Mouse (Mus musculus): ENCODE measurements around the gene Mrpl43. TPM values are rescaled to one million over a fixed set of nuclear protein-coding genes. Genes with fewer than 3 reads are reported as not detected.
A peak's percentile ranks its signal among the peaks of the same experiment; 100 is the strongest.
"Not testable (repeated sequence)": the region's sequence is repeated elsewhere in the genome, so short reads cannot be mapped to it uniquely, and the experiment has no call there.

The Mrpl43 gene
- 10 to 100 TPM; 49.1 to 51.6 TPM for total RNA-seq (2021)

DNA sequence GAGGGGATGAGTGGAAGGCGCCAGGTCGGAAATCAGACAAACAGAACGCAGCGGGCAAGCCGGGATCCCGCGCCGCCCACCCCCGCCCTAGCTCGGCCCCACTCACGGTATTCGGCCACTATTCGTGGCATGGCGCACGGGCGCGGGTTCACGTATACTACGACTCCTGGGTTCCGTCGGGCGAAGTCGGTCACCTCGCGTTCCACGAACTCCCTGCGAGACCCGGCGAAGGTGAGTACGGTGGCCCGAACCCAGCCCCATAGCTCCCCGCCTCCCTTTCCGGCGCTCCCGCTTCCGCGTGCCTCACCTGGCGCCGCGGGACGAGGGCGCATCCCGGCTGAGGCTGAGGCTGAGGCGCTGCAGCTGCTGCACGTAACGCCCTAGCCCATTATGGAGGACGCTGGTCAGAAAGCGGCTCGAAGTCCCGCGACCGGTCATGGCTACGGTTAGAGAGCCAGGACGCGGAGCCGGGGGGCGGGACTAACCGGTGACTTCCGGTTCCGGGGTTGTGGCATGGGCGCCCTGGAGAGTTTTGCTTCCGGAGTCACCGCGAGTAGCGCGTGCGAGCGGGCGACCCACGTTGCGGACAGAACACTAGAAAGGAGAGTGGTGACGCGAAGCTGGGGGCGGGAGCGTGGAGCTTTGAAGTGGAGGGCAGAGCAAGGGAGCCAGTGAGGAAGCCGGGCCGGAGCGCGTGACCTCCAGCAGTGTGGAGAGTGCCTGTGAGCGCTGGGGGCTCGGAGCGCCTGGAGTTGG, at the start of gene Mrpl43:
Mrpl43 (minus strand) TSS at position 486 of the 756 bp plus-strand sequence.
- DNase-seq = peak; percentile 97 to 99
- intact Hi-C loops (cut with DNase I) = loop anchor here (5.0 kb wide), 1 partner anchor 36 kb away; no protein-coding TSS in a partner anchor

DNA sequence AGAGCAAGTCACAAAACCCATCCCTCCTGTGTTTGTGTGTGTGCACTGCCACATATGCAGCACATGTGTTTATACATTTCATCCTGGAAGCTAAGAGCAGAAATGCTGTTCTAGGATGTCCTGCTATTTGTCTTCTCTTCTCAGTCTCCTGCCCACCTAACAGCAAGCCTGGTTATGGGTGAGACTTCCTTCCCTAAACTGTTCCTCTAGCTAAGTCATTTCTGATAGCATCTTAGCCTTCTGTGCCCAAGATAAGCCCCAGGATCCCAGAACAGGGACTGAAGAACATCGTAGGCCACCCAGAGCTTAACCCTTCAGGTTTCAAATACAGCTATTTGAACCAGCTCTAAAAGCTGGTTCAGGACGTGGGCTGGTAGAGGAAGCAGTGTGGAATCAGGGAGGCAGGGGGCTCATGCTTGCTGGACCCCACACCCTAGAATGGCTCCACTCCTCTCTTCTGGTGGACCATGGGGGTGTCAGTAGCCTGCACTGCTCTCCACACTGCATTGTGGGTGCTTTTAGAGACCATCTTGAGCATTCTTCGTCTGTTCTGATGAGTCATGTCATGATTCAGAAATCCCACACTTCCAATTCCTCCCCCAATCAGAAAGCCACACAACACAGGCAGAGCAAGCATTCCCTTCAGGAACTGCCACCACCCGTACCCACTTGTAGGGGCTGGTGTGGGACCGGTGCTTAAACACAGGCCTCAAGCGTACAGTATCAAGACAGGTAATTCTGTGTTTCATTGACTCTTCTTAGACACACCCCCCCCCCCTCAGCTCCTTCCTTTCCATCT, 48.8 kb upstream of the Mrpl43 start:
- intact Hi-C loops (cut with DNase I) = no loop called here

DNA sequence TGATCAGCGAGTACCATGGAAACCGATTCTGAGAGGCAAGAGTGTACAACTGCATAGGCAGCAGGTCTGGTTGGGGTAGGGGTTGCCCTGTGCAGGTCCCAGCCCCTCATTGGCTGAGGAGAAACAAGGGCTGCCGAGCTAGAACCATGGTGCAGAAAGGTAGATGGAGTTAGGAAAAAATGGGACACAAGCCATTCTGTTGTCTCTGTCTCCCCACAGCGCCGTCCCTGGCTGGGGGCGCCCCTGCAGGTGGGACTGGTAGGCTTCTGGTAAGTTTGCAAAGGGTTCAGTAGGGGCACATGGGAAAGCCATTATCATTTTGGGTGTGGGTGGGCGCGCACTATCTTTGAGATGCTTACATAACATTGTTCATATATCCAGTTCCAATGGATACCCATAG, 47.2 kb upstream of the Mrpl43 start:
- DNase-seq = no peak
- intact Hi-C loops (cut with DNase I) = no loop called here

More for the DNA sequence above, 48.8 kb upstream of the Mrpl43 start:
- no peak for DNase-seq

DNA sequence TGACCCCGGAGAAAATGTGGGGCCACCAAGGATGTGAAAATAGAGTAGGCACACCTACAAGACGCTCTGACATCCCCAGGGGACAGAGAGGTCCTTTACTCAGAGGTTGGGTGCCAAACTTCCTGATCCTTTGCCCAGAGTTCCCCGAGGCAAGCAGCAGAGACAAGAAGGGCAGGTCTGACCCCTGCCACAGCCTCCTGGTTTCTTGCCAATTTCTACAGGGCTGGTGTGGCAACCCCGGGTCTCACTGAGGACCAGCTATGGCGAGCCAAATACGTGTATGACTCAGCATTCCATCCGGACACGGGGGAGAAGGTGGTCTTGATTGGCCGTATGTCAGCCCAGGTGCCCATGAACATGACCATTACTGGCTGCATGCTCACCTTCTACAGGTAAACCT, 43.3 kb upstream of the Mrpl43 start:
- intact Hi-C loops (cut with DNase I) = no loop called here

DNA sequence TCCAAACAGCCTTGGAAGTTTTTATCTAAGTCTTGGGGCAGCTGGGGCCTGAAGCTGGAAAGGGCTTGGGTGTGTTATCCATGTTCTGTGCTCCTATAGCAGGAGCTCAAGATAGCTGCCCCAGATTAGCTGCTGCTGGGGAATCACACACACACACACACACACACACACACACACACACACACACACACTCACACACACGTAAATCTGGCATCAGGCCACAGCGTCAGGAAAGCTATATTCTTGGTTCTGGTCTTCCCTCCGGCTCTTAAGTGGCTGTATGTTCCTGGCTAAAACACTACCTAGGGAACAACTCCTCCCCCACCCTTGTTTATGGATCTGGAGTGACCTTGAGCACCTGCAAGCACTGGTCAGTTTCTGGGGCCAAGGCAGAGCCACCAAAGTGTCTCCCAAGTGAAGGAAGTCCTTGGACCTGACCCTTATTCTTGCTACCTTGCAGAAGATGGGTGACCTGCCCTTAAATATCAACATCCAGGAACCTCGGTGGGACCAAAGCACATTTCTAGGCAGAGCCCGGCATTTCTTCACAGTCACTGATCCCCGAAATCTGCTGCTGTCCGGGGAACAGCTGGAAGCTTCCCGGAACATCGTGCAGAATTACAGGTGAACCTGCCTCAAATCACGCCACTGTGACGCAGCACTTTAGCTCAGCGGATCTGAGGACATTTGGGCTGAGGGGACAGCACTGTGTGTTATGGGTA, 42.6 kb upstream of the Mrpl43 start:
- no peak for DNase-seq
- intact Hi-C loops (cut with DNase I) = no loop called here

More for the DNA sequence above, 43.3 kb upstream of the Mrpl43 start:
- DNase-seq = no peak

DNA sequence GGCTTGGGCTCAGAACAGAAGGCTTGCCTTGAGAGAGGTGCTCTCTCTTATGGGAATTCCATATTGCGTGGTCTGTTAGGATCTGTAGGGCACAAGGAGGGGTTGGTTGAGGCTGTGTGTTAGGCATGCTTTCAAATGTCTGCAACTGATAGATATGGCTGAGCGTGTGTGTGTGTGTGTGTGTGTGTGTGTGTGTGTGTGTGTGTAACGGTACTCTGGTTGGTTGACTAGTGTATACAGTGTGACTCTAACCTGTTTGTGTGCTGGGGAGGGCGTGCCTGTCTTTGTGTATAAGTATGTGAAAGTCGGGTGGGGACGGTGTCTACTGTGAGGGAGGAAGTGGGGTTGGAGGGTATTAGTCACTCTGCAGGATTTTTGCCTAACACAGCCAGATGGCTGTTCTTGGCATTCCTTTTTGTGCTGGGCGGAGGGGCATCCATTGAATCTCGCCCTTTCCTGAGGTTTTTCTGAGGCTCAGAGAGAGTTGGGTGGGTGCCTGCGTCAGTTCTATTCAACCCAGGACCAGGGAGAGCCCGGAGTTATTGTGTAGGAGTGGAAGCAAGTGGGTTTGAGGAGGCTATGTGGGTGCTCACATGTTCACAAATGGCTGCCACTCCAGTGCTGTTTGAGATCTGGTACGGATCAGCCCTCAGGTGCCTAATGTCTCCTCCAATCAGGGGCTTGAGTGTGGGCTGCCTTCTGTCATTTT, 41.8 kb upstream of the Mrpl43 start:
- peak; percentile 65 to 71 for DNase-seq
- intact Hi-C loops (cut with DNase I) = no loop called here

DNA sequence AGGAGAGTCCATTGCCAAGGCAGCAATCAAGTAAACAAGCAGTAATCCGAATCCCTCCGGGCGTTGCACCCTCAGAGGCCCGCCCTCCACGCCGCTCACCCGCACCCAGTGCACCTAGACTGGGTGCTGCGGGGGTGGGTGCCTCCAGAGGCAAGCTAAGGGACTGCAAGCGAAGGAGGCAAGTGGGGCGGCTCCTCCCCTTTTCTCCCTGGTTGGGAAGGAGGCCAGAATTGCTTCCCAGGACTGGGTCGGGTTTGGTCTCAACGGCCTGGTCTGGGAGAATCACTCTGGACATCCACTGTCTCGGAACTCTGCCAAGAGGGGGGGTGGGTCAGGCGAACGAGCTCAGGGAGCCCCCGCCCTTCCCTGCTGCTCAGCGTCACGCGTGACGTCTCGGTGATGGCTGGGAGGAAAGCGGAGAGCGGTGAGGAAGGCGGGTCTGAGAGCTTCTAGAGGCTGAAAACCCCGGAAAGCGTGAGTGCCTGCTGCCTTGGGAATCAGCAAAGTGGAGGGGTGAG, 41.2 kb upstream of the Mrpl43 start, which contains the start of gene Sfxn3:
Sfxn3 (plus strand) TSS at position 87 of the 518 bp plus-strand sequence.
- intact Hi-C loops (cut with DNase I) = no loop called here
- DNase-seq = peak; percentile 96 to 98

DNA sequence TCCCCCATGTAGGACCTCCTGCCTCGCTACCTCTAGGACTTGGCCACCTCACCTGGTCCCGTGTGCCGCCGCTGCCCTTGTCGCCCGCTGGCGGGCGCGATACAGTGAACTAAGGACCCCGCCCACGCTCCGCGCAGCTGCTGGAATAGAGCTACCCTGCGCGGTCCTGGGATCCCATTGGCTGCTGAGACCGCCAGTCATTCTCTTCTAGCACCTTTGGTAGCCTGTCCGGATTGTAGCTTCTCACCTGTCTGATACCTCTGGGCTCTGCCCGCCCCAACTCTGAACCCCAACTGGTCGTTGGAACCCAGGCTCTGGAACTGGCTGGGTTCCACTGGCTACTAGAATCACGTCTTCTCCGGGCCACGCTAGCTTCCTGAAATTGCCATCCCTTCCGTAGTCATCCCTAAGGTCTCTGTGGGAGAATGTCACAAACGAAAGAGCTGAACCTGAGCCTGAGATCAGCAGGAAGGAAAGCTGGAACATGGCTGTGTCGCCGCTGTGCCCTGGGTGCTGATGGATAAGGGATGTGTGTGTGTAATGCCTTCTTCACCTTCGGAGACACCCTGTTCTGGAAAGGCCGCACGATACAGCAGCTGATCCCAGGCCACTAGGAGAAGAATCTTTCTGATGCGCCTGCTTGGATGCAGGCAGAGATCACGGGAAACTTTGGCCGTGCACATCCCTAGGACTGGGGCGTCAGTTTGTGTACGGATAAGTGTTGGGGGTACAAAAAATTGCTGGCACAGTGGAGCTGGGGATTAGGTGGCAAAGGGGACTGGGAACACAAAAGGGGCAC, 40.5 kb upstream of the Mrpl43 start:
- intact Hi-C loops (cut with DNase I) = no loop called here
- peak; percentile 81 to 83 for DNase-seq

DNA sequence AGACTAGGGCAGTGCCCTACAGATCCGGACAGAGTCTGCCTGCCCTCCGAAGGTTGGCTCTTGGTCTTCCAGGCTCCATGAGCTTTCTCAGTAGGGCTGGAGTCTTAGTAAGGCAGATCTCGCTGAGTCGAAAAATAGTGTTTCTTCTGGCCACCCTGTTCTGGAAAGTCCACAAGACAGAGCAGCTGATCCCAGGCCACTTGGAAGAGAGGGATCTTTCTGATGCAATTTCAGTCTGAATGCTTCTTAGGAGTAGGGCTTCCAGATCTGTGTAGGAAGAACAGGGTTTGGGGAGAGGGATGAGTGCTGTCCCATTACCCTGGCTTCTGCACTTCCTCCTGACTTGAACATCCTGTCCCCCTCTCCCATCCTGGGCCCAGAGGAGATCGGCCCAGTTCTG, 39.4 kb upstream of the Mrpl43 start, which contains the start of gene Pdzd7:
Pdzd7 (minus strand) TSS at position 67 of the 400 bp plus-strand sequence.
- DNase-seq = no peak
- intact Hi-C loops (cut with DNase I) = no loop called here

DNA sequence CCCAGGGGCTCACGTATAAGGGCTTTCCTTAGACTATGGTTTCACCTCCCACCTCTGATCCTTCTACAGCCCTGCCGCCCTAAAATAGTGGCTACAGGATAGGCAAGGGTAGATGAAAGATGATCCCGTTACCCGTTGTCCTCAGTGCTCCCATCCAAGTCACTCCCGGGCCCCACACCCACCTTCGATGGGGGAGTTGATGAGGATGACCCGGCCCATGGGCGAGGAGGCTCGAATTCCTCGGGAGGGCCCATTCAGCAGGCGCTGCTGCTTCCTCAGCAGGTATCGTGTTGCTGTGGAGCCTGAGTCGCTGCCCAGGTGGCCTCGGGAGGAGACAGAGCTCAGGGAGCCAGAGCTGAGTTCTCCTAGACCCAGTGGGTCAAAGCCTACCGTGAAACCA, 39.0 kb upstream of the Mrpl43 start:
- intact Hi-C loops (cut with DNase I) = no loop called here
- DNase-seq = no peak

DNA sequence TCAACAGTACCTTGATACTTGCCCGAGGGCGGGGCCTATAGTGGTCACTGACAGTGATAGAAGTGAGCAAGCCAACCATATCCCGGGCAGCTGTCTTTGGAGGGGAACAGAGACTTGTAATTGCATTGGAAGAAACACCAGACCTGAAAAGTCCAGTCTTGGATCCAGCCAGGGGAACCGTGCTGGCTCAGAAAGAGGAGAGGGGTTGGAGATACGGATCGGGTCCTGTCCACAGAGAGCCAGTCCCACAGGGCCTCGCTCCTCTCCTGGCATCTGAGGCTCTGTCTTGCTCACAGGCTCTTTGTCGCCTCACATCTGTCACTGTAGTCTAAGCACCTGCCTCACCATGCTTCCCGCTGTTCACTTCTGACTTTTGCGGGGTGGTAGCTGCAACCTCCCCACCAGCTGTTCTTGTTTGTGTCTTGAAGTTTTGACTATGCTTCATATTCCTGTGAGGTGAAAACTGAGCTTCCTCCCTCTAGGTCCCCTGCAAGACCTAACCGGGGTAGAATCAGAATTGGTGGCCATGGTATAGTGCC, 38.2 kb upstream of the Mrpl43 start:
- no peak for DNase-seq
- intact Hi-C loops (cut with DNase I) = loop anchor here (5.0 kb wide), 1 partner anchor 37 kb away; the partner anchor contains the start of genes Mrpl43 and Twnk

DNA sequence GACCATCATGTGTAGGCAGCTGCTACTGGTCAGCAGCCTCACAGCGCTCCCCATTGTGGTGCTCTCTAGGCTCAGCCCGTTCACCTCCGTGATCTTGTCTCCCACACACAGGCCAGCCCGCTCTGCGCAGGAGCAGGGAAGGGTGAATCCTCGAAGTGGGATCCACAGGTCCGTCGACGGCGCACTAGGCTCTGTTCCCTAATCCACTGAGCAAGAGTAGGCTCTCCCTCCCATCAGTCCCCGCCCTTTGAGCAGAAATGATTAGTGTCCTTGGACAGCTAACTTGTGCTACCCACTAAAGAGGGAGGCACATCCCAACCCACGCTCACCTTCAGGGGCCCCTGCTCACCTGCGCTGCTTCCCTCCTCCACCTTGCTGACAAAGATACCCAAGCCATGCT, 34.0 kb upstream of the Mrpl43 start:
- intact Hi-C loops (cut with DNase I) = loop anchor here (5.0 kb wide), 1 partner anchor 33 kb away; the partner anchor contains the start of genes Mrpl43 and Twnk
- DNase-seq = no peak

DNA sequence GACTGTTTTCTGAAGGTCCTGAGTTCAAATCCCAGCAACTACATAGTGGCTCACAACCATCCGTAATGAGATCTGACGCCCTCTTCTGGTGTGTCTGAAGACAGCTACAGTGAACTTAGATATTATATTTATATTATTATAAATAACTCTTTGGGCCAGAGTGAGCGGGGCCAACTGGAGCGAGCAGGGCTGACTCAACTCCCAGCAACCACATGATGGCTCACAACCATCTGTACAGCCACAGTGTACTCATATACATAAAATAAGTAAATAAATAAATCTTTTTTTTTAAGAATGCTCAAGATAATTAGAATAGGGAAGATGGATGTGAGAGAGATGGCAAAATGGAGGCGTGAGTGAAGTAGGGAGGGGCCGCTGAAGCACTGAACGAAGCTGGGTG, 32.0 kb upstream of the Mrpl43 start:
- DNase-seq; intact Hi-C loops (cut with DNase I): not testable (repeated sequence)

DNA sequence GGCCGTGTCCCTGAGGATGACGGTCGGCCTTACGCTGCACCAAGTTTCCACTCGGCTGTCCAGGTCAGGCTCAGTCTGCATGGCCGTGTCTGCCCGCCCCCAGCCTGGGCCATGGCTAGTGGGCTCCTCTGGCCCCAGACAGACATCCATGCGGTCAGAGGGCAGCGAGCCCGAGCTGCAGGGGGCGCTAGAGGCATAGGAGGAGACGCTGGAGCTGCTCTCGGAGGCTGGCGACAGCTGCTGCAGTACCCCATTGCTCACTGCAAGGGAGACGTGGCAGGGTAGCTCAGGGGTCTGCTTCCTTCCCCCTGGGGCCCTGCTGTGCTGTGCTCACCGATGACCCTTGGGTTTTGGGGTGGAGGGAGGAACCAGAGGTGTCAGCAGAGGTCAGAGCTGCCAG, 30.6 kb upstream of the Mrpl43 start:
- peak in 1 of 2 experiments; percentile 61 for DNase-seq
- intact Hi-C loops (cut with DNase I) = no loop called here

DNA sequence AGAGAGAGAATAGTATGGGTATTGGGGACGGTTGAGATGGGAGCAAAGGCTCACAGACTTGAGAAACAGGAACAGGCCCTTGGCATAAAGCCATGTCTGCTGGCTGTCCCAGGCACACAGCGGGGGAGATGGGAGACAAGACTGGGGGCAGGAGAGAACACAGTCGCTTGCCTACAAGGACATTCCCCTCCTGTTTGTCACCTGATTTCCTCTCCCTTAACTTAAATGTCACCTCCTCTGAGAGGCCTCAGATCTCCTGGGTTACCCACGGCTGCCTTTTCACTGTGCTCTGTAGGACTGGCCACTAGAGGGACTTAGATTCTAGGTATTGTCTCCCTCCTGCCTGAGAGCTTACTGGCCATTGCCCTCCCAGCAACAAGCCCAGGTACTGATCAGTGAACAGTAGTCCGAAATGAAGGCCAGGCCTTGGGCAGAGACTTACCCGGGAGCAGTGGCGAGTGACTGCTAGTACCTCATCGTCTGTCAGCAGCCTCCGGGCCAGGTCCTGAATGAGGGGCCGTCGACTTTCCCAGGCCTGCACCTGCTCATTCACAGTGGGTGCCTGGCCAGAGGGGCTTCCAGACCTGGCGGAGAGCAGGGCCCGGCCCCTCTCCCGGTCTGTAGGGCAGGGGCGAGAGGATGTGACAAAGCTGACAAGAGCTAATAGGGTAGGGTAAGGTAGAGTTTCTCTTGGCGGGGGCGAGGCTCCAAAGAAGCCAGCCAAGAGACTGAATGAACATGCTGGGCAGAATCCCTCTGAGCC, 26.5 kb upstream of the Mrpl43 start:
- intact Hi-C loops (cut with DNase I) = no loop called here
- peak; percentile 50 to 53 for DNase-seq

DNA sequence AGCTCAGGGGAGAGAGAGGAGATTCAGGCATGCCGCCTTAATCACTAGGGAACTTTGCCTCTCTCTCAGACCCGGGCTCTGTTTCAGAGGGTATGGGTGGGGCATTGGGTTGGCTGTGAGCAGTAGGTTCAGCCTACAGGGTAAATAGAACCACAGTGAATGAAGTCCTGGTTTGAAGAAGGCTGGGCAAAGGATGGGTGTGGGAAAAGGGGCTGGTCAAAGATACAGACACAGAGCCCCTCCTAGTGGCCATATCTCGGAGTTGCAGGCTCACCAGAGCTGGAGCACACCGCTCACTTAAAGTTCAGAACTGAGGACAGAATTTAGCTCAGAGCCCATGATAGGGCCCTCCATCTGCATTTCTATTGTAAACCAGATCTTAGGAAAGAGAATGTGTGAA, 25.5 kb upstream of the Mrpl43 start:
- peak; percentile 87 to 89 for DNase-seq
- intact Hi-C loops (cut with DNase I) = loop anchor here (1.0 kb wide), 1 partner anchor 19 kb away; no protein-coding TSS in a partner anchor

DNA sequence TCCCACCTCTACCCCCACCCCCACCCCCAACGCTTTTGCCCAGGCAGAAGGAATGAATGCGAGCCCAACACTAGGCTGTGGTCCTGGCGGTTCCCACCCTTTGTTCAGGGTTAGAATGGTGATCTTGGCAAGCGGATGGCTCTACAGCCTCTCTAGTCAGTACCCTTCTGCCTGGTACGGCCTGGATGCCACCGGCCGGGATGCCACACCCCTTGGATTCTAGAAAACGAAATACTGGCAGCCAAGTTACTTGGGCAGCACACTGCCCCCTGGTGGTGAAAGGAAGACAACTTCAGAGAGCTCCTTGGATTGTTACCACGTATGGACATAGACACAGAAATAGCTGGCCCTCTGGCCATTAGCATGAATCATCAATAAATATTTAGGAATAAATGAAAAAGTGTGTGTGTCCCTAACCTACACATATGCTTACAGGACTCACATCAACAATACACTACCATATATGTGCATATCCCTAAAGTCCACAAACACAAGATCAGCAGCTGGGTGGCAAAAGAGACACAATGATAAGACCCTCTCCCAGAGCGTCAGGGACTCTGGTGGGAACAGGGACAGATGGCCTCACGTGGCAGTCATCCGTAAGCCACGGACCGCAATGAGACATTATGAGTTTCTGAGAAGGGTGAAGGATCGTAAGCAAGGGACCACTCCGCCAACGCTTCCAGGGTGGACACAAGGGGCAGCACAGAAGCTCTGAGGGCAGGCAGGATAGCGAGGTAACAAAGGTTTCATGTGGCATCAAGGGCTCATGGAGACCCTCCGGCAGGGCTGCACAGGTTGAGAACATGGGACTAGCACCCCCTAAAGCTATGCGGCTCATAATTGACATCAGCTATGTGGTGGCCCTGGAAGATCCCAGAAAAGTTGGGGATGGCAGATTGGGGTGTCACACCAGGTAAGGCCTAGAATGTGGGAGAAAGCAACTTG, 24.8 kb upstream of the Mrpl43 start:
- intact Hi-C loops (cut with DNase I) = loop anchor here (1.0 kb wide), 1 partner anchor 19 kb away; no protein-coding TSS in a partner anchor
- peak; percentile 89 for DNase-seq
